Mouse (Mus musculus) megakaryocyte, embryonic 14.5 days (primary cell): ENCODE results near the gene Pld5. TPM values are rescaled to one million over a fixed set of nuclear protein-coding genes. Genes with fewer than 3 reads are reported as not detected.

Experiments
- H3K27me3 ChIP-seq: replicated peaks from 2 replicates; pipeline ENCODE3; 2012; ENCODE audit warnings: inconsistent platforms
- H3K36me3 ChIP-seq: replicated peaks from 2 replicates; pipeline ENCODE3; 2012; ENCODE audit warnings: low read length, inconsistent platforms, mixed read lengths
- H3K4me1 ChIP-seq: 2 replicates; pipeline ENCODE4 v1.6.1; 2012; ENCODE audit warnings: inconsistent platforms
- H3K4me3 ChIP-seq: replicated peaks from 2 replicates; pipeline ENCODE3; 2012; ENCODE audit warnings: moderate library complexity, mild to moderate bottlenecking, inconsistent platforms
- H3K9me3 ChIP-seq: 2 replicates; pipeline ENCODE4 v1.6.1; 2012; ENCODE audit warnings: inconsistent platforms
- FLI1 ChIP-seq: IDR thresholded peaks from 2 replicates; pipeline ENCODE4 v1.6.1; 2012; ENCODE audit warnings: low read length, inconsistent platforms, mixed read lengths
- GATA1 ChIP-seq: IDR thresholded peaks from 3 replicates; pipeline ENCODE4 v1.6.1; 2012; ENCODE audit warnings: mixed read lengths, low read length, inconsistent platforms, borderline replicate concordance
- polyA plus RNA-seq: library from polyadenylated mRNA; stranded (reverse); fragments of >175 nt; gene quantifications from 2 replicates; pipeline ENCODE4 v1.2.3, GENCODE M21; 2012; ENCODE audit warnings: low replicate concordance; ENCODE audit not compliant: insufficient read depth

Gene Pld5
- polyA plus RNA-seq: not detected in 2 replicates

DNA sequence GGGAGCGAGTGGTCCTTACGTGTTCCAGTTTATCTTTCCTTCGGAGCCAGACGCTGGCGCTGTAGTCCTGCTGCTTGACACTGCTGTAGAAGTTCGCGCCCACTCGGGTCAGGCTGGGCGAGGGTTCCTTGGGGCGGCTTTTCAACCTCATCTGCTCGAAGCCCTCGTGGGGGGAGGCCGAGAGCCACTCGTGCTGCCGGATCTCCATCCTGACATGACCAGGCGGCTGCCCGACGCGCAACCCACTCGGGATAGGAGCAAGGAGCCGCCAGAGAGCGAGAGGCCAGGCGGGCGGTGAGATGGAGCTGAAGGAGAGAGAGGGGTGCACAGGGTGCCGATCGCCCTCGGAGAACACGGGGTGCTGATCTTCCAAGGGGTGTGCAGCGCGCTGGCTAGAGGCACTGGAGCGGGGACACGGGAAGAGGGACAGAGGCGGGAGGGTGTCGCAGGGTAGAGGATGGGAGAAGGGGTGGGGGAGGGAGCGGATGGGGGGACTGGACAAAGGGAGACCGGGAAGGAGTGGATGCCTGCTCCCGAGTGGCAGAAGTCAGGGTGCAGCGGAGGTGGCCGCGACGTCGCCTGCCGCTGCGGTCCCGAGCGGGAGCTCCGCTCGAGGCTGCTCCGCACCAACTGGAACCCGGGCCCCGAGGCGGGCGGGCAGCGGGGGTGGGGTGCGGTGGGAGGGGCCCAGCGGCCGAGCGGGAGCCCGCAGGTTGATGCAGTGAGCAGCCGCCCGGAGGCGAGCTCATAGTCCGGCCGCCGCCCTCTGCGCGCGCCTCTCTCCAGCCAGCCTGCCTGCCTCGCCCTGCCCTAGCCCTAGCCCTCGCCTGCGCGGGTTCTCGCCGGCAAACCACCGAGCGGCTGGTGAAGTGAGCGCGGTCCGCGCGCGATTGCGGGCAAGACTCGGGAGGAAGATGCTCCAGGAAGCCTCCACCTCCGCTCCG lies at the start of gene Pld5:
Gene Pld5 (minus strand): TSS at position 646 of the 944 bp plus-strand sequence.
- TF ChIP-seq GATA1: no peak
- no peak for TF ChIP-seq FLI1
- H3K36me3 ChIP-seq: no peaks in the 10 kb centered on the region
- peaks cover 15% of the 10 kb centered on the region for H3K9me3 ChIP-seq
- H3K4me1 ChIP-seq: peaks cover 12% of the 10 kb centered on the region
- H3K27me3 ChIP-seq: peaks cover 28% of the 10 kb centered on the region
- peak within 1 kb of the TSS; percentile 82 for H3K4me3 ChIP-seq

DNA sequence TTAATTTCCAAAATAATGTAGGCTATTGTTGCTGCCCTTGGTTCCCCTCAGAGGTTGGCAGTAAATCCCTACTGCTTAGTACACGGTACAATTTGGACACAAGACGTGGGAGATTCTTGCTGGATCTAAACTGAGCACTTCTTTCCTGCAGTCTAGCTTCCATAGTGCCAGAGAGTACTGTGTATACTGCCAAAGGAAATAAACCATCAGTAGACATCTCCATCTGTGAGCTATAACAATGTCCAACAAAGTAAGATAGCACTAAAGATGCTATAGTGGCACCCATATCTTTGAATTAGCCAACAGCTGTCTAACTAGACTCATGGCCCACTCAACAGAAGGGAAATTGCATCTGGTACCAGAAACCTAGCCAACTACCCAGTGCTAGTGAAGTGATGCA lies 40.0 kb upstream of the Pld5 start:
- no peaks in the 10 kb centered on the region for H3K4me1 ChIP-seq
- no peaks in the 10 kb centered on the region for H3K36me3 ChIP-seq
- no peaks in the 10 kb centered on the region for H3K27me3 ChIP-seq
- peaks cover 24% of the 10 kb centered on the region for H3K9me3 ChIP-seq
- no peak for TF ChIP-seq FLI1
- H3K4me3 ChIP-seq: no peak overlapping the region

DNA sequence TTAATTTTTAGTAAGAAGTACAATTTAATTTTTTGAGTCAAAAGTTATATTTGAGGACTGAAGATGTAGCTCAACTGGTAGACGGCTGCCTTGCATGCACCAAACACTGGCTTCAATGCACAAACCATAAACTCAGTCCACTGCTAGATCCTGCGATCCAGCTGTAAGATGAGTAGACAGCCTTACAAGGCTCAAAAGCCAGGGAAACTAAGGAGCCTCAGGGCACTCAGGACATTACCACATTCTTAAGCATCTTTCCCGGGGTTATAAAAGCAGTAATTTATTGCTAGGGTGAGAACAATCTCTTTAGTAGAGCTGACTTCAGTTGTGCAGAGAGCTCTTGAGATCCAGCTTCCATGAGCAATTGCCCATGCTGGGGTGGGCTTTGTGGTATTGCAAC lies 35.1 kb upstream of the Pld5 start:
- no peak for TF ChIP-seq FLI1
- no peak for TF ChIP-seq GATA1
- no peaks in the 10 kb centered on the region for H3K36me3 ChIP-seq
- H3K9me3 ChIP-seq: peaks cover 23% of the 10 kb centered on the region
- H3K4me3 ChIP-seq: no peak overlapping the region
- no peaks in the 10 kb centered on the region for H3K27me3 ChIP-seq
- no peaks in the 10 kb centered on the region for H3K4me1 ChIP-seq

DNA sequence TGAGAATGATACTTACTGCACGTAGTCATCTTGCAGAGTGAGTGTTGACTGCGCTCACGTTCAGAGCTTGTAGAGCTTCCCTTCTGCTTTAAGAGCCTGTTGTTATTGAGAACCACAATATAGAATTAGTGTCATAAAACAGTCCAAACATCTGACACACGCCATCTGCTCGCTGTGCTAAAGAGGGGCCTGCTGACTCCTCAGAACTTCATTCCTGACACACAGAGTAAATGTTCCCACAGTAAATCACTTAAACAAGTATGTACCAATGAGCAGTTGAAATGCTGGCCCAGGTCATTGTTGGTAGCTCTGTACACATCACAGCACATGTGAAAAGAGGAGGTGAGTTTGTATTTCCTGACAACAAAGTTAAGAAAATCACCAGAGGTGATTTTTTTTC lies 14.3 kb upstream of the Pld5 start:
- no peak for TF ChIP-seq GATA1
- TF ChIP-seq FLI1: no peak

DNA sequence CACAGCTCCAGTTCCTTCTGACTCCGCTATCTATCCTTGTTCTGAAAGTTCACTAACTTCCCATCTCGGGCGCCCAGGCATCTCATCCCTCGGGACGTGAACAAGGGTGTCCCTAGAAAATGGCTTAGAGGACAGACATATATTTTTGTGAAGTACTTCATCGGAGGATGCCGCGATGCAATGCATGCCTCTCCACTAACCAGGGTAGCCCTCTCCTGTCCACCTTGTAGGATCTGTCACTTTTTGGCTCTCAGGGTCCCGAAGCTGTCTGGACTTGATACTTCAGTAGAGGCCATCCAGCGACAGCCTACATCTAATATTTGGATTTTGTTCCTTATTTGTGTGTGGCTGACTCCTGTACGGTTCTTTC lies 484 bp upstream of the Pld5 start:
- peak overlapping the region; percentile 82 for H3K4me3 ChIP-seq
- peaks cover 12% of the 10 kb centered on the region for H3K4me1 ChIP-seq
- H3K27me3 ChIP-seq: peaks cover 28% of the 10 kb centered on the region
- TF ChIP-seq FLI1: no peak
- no peak for TF ChIP-seq GATA1
- H3K36me3 ChIP-seq: no peaks in the 10 kb centered on the region
- H3K9me3 ChIP-seq: peaks cover 15% of the 10 kb centered on the region

More for the DNA sequence above, 14.3 kb upstream of the Pld5 start:
- H3K9me3 ChIP-seq: no peaks in the 10 kb centered on the region
- no peaks in the 10 kb centered on the region for H3K4me1 ChIP-seq
- no peaks in the 10 kb centered on the region for H3K27me3 ChIP-seq
- H3K36me3 ChIP-seq: no peaks in the 10 kb centered on the region
- H3K4me3 ChIP-seq: no peak overlapping the region

DNA sequence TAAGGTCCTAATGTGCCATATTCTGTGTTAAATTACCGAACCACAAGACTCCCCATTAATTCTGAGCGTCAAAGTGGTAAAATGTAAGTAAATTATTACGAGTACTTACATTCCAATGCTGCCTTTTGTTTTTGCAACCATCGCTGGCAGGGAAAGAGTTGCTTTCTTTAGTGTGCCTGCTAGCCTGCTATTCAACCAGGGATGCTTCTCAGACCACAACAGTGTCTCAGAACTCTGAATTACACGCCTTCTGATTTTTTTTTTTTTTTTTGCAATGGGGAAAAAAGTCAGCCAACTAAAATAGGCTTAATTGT lies 26.4 kb downstream of the Pld5 start:
- no peak overlapping the region for H3K4me3 ChIP-seq
- H3K4me1 ChIP-seq: no peaks in the 10 kb centered on the region
- peaks cover 22% of the 10 kb centered on the region for H3K9me3 ChIP-seq
- TF ChIP-seq FLI1: no peak
- TF ChIP-seq GATA1: no peak
- no peaks in the 10 kb centered on the region for H3K36me3 ChIP-seq
- H3K27me3 ChIP-seq: no peaks in the 10 kb centered on the region

DNA sequence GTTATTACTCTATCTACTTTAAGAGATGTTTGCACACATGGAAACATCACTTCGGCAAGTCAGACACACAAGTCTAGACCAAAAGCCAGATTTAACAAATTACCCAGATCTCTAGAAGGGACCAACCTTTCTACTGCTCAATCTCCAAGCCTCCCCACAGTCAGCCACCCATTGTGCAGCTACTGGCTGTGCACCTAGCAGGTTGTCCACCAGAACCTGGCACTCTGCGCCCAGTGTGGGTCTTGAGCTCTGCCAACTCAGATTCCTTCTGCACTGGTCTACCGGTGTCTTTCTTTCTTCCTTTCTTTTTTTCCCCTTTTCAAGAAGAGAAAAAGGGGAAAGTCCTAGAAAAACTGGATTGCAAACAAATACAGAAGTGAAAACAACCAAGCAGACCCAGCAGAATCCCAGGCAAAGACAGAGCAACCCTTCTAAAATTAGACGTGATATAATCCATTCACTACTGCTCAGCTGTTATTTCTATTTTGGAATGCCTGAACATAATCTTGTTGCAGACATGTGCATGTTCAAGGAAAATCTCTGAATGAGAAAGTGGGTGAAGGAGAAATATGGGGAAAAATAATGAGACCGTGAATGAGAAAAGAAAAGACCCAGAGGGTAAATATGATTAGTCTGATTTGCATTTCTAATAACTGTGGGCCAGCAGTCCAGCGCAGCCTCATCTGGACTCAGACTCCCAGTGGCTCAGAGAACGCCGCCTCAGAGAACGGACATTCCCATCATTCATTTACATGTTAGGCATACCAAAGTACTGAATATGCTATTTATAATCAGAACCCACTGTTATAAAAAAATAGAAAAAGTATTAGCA lies 27.0 kb downstream of the Pld5 start:
- no peak overlapping the region for H3K4me3 ChIP-seq
- peaks cover 22% of the 10 kb centered on the region for H3K9me3 ChIP-seq
- H3K27me3 ChIP-seq: no peaks in the 10 kb centered on the region
- TF ChIP-seq FLI1 (no peak), GATA1 (no peak)
- no peaks in the 10 kb centered on the region for H3K36me3 ChIP-seq
- H3K4me1 ChIP-seq: no peaks in the 10 kb centered on the region

DNA sequence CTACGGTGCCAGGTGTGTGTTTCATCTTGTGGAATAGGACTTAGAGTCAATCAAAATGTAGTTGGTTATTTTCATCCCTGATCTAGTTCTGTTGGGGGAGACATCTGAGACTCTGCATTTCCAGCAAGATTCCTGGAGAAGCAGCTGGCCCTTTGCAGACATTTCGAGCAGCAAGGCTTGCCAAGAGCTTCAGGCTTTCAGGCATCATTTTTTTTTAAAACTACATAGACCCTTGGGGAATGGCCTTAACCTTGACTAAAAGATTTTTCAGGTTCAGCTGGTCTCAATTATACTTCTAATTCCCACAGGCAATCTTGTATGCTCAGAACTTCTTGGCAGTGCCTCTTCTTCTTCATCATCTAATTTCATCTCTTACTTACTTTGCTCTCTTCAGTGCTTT lies 35.9 kb downstream of the Pld5 start:
- H3K27me3 ChIP-seq: no peaks in the 10 kb centered on the region
- H3K9me3 ChIP-seq: peaks cover 4% of the 10 kb centered on the region; the same call in 1 of the 2 replicates
- no peaks in the 10 kb centered on the region for H3K36me3 ChIP-seq
- H3K4me1 ChIP-seq: no peaks in the 10 kb centered on the region
- no peak overlapping the region for H3K4me3 ChIP-seq
- TF ChIP-seq GATA1: no peak
- TF ChIP-seq FLI1: no peak

DNA sequence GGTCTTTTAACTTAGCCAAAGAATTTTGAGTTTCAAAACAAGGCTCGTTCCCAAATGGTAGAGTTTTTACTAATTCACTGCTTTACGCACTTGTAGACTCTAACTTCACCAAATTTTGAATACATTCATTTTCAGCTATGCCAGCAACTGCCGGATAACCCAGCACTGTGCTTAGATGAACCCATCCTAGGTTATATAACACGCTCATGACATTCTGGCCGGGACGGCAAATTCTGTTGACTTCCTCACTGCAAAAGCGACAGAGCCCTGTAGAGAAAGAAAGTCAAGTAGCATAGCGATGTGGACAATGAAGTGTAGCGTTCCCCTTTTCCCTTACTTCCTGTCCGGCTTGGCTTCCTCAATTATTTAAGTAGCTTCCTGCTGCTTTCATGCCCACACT lies 51.3 kb downstream of the Pld5 start:
- Histone ChIP-seq H3K4me3 (peak overlapping the region; percentile 10), H3K4me1 (0 out of 2 replicates have a peak, but pooled peaks cover 4% of the 10 kb centered on the region), H3K9me3 (no peaks in the 10 kb centered on the region), H3K27me3 (no peaks in the 10 kb centered on the region), H3K36me3 (no peaks in the 10 kb centered on the region)
- no peak for TF ChIP-seq GATA1
- TF ChIP-seq FLI1: no peak

DNA sequence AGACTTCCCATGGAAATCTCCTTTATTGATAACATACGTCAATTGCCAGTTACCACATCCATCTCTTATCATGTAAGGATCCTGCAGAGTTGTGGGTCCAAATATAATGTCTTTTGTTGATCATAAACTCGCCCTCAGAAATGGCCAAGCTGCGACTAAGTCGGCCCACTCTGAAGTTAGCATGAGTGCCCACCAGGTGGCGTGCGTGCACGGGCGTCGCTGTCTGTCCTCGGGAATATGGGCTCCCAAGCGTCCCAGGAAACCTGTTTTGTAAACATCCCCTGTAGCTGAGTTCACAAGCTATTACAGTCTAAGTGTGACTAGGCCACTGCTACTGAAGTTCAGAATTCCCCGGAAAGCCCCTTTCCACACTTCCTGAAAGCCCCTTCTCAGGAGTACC lies 51.9 kb downstream of the Pld5 start:
- Histone ChIP-seq H3K4me3 (peak overlapping the region; percentile 26), H3K9me3 (no peaks in the 10 kb centered on the region), H3K4me1 (0 out of 2 replicates have a peak, but pooled peaks cover 4% of the 10 kb centered on the region), H3K27me3 (no peaks in the 10 kb centered on the region), H3K36me3 (no peaks in the 10 kb centered on the region)
- TF ChIP-seq FLI1 (no peak), GATA1 (no peak)
